Mouse (Mus musculus) brain, embryonic 14.5 days (tissue): ENCODE data around the gene Mia2. TPM values are rescaled to one million over a fixed set of nuclear protein-coding genes. Genes with fewer than 3 reads are reported as not detected.
A peak's percentile ranks its signal among the peaks of the same experiment; 100 is the strongest.

Source experiments
- DNase-seq: peaks from one replicate; pipeline ENCODE4 v3.0.0-alpha.2; 2011; ENCODE audit warnings: low read depth
- CTCF ChIP-seq: fragments of 200-500 bp; IDR thresholded peaks from 2 replicates; pipeline ENCODE4 v1.5.1; 2012; ENCODE audit warnings: inconsistent platforms, mild to moderate bottlenecking, moderate library complexity, borderline replicate concordance; ENCODE audit not compliant: insufficient read depth, insufficient read length; ENCODE audit errors: extremely low read depth
- POLR2A ChIP-seq: fragments of 200-500 bp; IDR thresholded peaks from 2 replicates; pipeline ENCODE4 v1.6.1; 2012; ENCODE audit warnings: mild to moderate bottlenecking, inconsistent platforms, borderline replicate concordance; ENCODE audit not compliant: poor library complexity, insufficient read depth, insufficient read length, severe bottlenecking; ENCODE audit errors: extremely low read depth
- polyA plus RNA-seq: library from polyadenylated mRNA; depleted of rRNA; stranded (reverse); fragments of >200 nt; gene quantifications from 2 replicates; pipeline ENCODE4 v1.2.3, GENCODE M21; 2012

The Mia2 gene
- polyA plus RNA-seq, 1 experiment, result 37.8 TPM

DNA sequence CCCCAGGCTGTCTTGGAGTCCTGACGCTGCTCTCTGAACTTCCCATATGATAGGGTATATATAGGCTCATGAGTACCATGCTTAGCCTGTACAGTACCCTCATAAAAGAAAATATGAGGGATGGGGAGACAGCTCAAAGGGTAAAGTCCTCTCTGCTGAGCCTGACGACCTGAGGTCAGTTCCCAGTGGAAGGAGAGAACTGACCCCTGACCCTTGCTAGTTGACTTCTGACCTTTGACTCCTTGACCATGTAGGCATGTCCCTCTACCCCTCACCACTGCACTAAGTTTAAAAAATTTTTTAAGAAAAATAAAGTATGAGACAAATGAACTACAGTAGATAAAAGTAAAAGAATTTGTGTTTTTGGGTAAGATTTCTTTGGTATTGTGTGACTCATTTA, 65.5 kb downstream of the Mia2 start:
- no peak for DNase-seq
- TF ChIP-seq POLR2A (no peak), CTCF (no peak)

GRCm38 (mm10) chr12:59162797-59163196, 67.2 kb downstream of the Mia2 start:
- DNase-seq, result no peak
- TF ChIP-seq CTCF (no peak), POLR2A (no peak)

- TF ChIP-seq POLR2A (no peak), CTCF (no peak)
- no peak for DNase-seq
Measured at GRCm38 (mm10) chr12:59164522-59164921, 68.9 kb downstream of the Mia2 start.

DNA sequence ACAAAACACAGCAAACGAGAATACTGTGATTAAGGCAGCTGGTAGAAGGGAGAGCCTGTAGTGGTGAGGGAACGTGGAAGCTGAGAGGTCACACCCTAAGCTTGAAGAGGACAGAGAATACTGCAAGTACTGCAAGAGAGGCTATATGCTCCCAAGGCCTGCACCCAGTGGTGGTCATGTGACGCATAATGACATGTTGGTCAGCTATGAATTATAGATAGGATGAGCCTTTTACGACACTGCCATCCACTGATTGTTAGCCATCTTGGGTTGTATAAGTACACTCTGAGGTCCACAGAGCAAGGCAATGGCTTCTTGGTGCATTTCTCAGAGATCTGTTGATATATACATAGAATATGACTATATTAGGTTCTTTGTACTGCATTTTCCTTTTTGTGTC, 71.0 kb downstream of the Mia2 start:
- TF ChIP-seq POLR2A, result no peak
- TF ChIP-seq CTCF, result no peak

GRCm38 (mm10) chr12:59169935-59170334, 74.3 kb downstream of the Mia2 start:
- DNase-seq, result no peak
- TF ChIP-seq POLR2A (no peak), CTCF (no peak)

More for the DNA sequence above, 71.0 kb downstream of the Mia2 start:
- no peak for DNase-seq

DNA sequence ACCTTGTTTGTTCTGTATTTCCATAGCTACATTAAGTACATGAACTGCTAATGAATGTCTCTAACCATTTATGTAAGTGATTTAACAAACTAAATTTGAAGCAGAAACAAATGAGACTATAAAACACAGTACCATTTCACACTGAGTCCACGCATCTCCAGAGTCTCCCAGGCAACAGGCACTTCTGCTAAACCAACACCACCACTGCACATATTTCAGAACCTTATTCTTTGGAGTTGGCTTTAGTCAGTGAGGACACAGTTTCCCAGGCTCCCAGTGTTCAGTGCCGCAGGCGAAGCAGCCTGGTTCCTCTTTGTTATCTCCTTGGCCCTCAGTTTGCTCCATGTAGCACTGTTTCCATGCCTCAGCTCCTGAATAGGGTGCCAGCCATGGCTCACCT, 82.2 kb downstream of the Mia2 start:
- TF ChIP-seq POLR2A, result no peak
- DNase-seq, result no peak

DNA sequence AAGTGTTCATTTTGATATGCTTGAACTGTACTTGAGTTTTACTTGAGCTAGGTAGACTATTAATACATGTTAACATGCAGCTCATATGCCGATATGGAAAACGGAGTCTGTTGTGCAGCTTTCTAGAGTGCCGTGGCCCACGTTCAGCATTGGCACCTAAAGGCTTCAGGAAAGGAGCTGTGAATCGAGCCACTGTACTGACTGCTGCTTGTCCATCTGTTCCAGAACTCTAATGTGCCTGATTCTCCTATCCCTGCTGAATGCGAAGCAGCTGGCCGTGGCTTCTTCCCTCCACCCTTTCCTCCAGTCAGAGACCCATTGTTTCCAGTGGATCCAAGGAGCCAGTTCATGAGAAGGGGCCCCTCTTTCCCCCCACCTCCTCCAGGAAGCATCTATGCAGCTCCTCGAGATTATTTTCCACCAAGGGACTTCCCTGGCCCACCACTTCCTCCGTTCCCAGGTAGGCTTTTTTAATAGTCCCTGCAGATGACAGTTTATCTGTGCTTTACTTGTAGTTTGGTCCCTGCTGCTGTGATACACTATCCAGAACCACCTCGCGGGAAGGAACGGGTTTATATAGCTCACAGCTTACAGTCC, 92.6 kb downstream of the Mia2 start:
- TF ChIP-seq POLR2A, result no peak
- no peak for TF ChIP-seq CTCF

DNA sequence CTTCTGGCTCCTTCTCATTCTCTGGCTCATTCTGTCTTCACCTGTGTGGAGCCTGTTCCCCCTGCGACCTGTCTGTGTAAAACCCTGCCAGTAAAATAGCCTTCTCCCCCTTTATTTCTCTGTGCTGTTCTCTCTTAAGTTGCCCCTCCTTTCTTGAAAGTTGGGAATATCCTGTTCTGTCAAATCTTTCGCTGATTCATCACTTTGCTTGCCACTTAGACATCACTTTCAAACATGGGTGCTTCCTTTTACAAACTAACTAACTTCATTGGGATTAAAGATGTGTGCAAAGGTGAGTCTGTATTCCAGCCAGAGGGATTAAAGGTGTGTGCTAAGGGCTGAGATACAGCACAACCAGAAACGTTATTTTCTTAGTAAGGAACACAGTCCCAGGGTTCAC, 98.0 kb downstream of the Mia2 start:
- no peak for DNase-seq
- TF ChIP-seq CTCF, result no peak
- TF ChIP-seq POLR2A, result no peak

More for the DNA sequence above, 92.6 kb downstream of the Mia2 start:
- peak; percentile 14 for DNase-seq

DNA sequence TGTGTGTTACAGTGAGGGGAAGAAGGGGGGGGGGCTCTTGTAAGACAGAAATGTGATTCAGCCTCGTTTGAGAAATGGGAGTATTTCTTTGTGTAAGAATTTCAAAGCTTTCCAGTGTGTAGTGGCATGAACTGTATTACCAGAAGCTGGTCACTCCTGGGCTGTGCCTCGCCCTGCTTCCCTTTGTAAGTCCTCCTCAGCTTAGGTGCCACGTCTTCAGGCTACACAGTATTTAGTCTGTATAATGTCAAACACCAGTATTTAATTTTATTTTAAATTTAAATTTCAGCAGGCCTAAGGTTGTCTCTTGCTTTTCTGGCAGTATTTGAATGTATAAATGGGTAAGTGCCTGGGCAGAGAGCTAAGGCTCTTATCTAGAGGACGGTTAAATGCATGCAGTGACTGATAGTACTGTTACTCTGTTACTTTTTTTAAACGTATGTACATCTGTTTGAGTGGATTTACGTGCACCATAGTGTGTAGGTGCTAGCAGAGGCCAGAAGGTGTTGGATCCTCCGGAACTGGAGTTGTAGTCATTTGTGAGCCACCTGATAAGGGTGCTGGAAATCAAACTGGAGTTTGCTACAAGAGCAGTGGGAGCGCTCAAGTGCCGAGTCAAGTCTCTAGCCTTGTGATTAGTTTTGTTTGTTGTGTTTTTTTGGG, 98.9 kb downstream of the Mia2 start:
- TF ChIP-seq POLR2A (no peak), CTCF (no peak)
- no peak for DNase-seq

DNA sequence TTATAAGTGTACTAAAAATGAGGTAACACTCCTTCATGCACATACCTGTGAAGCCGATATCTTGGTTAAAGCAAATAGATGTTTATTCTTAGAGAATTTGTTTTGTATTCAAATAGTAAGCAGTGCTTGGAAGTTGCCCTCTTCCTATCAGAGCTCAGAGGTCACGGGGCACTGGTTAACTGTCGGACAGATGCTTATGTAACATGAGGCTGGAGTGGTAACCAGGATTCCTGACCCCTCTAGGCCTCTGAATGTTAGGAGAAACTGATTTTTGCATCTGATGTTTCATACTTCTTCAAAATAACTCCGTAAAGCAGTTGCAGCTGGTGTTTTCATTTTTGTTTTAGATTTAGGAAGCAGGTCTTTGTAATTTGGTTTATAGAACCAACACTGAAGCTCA, 99.5 kb downstream of the Mia2 start:
- TF ChIP-seq POLR2A (no peak), CTCF (no peak)

DNA sequence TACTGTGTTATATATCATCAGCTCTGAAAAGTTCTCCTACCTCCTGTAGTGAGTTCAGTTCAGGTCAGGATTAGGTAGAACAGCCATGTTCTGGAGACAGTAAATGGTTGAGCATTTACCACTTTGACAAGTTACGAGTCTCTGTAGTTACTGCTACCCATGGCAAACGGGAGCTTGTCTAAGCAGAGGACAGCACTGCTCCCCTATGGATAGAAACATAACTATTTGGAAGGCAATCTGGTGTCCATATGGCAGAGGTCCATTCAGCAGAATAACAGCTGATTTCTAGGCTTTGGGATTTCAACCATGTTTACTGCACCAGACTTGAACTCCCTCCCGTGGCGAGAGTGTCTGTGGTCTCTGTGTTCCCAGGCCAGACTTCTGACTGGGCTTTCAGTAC, 100.3 kb downstream of the Mia2 start:
- DNase-seq, result no peak

More for the DNA sequence above, 99.5 kb downstream of the Mia2 start:
- DNase-seq, result no peak

GRCm38 (mm10) chr12:59198750-59199149, 103.2 kb downstream of the Mia2 start:
- TF ChIP-seq CTCF (no peak), POLR2A (no peak)
- no peak for DNase-seq

More for the DNA sequence above, 100.3 kb downstream of the Mia2 start:
- no peak for TF ChIP-seq POLR2A
- no peak for TF ChIP-seq CTCF

DNA sequence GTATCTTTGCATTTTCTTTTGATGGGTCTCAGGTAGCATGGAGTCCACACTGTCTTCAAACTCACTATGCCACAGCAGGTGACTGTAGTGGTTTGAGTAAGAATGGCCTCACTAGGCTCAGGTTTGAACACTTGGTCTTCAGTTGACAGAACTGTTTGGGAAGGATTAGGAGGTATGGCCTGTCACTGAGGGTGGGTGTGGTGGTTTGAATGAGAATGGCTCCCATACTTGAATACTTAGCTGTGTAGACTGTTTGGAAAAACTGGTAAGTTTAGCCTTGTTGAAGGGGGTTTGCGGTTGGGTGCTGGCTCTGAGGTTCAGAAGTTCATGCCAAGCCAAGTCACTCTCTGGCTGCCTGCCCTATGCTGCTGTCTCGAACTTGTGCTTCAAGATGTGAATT, 103.8 kb downstream of the Mia2 start:
- TF ChIP-seq POLR2A, result no peak
- no peak for TF ChIP-seq CTCF
- no peak for DNase-seq
